In genomic region chr2:129371039-129371438, GRCm38 (mm10) we compare ENCODE assay signal across 26 mouse cellular contexts. TPM values are rescaled to one million over a fixed set of nuclear protein-coding genes. Genes with fewer than 3 reads are reported as not detected.
A peak's percentile ranks its signal among the peaks of the same experiment; 100 is the strongest.
DNase-seq lines count a peak whose midpoint lies in the region; ATAC-seq and TF ChIP-seq lines count a peak whose summit lies in the region.
"Had no signal": no experiment of that assay in that cellular context is flagged by ENCODE, and none has a peak within 500 bp of the region (broad histone marks: within the 10 kb centered on the region; RNA-seq: fewer than 3 reads in every experiment).

Gene Il1b, minus strand, starts transcription at chr2:129371139.

- DNase-seq in heart, adult 18-20 months: no peak
- peak; percentile 36 for DNase-seq in 416B (ENCODE audit: low read depth)
- DNase-seq in monocyte, adult 2 months (ENCODE audit: low read depth in 1 of 2, low spot score in 2 of 2): peak; percentile 5 to 44
- no peak for DNase-seq in cerebellum, postnatal 4 days (ENCODE audit: low spot score in 2 of 2)
- DNase-seq: adrenal gland, adult 2 months; cerebellum, adult 2 months; cerebellum, postnatal 25 days; embryo, embryonic 11 days; gastrocnemius, adult 2 months; heart, postnatal 4 days; kidney, adult 9 months; lung, adult 18-20 months; lung, postnatal 10 days; midbrain, embryonic 14.5 days had no signal

- no peak within 1 kb of the TSS for H3K27ac ChIP-seq in heart, embryonic 12.5 days (ENCODE audit: poor library complexity, severe bottlenecking)
- H3K27ac ChIP-seq in bone marrow macrophage, adult 2 months (ENCODE audit: insufficient read depth, low read depth, low read length): no peak within 1 kb of the TSS
- H3K27ac ChIP-seq in intestine, embryonic 15.5 days: no peak within 1 kb of the TSS
- no peak within 1 kb of the TSS for H3K27ac ChIP-seq in kidney, embryonic 14.5 days (ENCODE audit: low read depth, low read length)
- H3K27ac ChIP-seq: embryonic facial prominence, embryonic 13.5 days; forebrain, embryonic 13.5 days; gastrocnemius, adult 2 months; heart, embryonic 15.5 days; hindbrain, embryonic 14.5 days; limb, embryonic 13.5 days had no signal

- H3K9ac ChIP-seq in heart, embryonic 12.5 days: no peak within 1 kb of the TSS
- H3K9ac ChIP-seq in intestine, embryonic 15.5 days: no peak within 1 kb of the TSS
- no peak within 1 kb of the TSS for H3K9ac ChIP-seq in kidney, embryonic 14.5 days (ENCODE audit: low read depth, low read length)
- H3K9ac ChIP-seq: embryonic facial prominence, embryonic 13.5 days; forebrain, embryonic 13.5 days; heart, embryonic 15.5 days; hindbrain, embryonic 14.5 days; limb, embryonic 13.5 days had no signal

- ATAC-seq in heart, embryonic 12.5 days (ENCODE audit: insufficient number of reproducible peaks, low FRiP score): no peak
- ATAC-seq in intestine, embryonic 15.5 days: no peak
- ATAC-seq in kidney, embryonic 14.5 days (ENCODE audit: low FRiP score, low TSS enrichment): no peak
- ATAC-seq: forebrain, embryonic 13.5 days; inflammation-experienced regulatory T-cells, adult 6 months had no signal

- 85% methylated on average over 3 of the region's 3 CpGs for WGBS in heart, embryonic 12.5 days
- WGBS in intestine, embryonic 15.5 days: 83% methylated on average over 3 of the region's 3 CpGs
- WGBS in kidney, embryonic 14.5 days: 76% methylated on average over 3 of the region's 3 CpGs

- H3K36me3 ChIP-seq in heart, embryonic 12.5 days: no peaks in the 10 kb centered on the region
- H3K36me3 ChIP-seq in intestine, embryonic 15.5 days: no peaks in the 10 kb centered on the region
- no peaks in the 10 kb centered on the region for H3K36me3 ChIP-seq in kidney, embryonic 14.5 days (ENCODE audit: control insufficient read depth, insufficient read depth, low read length)
- H3K36me3 ChIP-seq: embryonic facial prominence, embryonic 13.5 days; heart, embryonic 15.5 days; limb, embryonic 13.5 days had no signal

- no peaks in the 10 kb centered on the region for H3K27me3 ChIP-seq in heart, embryonic 12.5 days (replicated peaks)
- no peaks in the 10 kb centered on the region for H3K27me3 ChIP-seq in intestine, embryonic 15.5 days (replicated peaks)
- no peaks in the 10 kb centered on the region for H3K27me3 ChIP-seq in kidney, embryonic 14.5 days (ENCODE audit: control insufficient read depth, insufficient read depth, low read length)
- H3K27me3 ChIP-seq: embryonic facial prominence, embryonic 13.5 days; forebrain, embryonic 13.5 days; heart, embryonic 15.5 days; limb, embryonic 13.5 days had no signal

- TF ChIP-seq POLR2A in bone marrow macrophage, adult 2 months (IDR thresholded peaks at IDR 0.05; ENCODE audit: borderline replicate concordance, low read depth, low read length): no peak

- H3K4me2 ChIP-seq in heart, embryonic 12.5 days: peak within 1 kb of the TSS; percentile 30; the same call in 1 of the 2 replicates
- no peak within 1 kb of the TSS for H3K4me2 ChIP-seq in intestine, embryonic 15.5 days (replicated peaks)
- no peak within 1 kb of the TSS for H3K4me2 ChIP-seq in kidney, embryonic 14.5 days (replicated peaks; ENCODE audit: low read depth, low read length)
- H3K4me2 ChIP-seq: embryonic facial prominence, embryonic 13.5 days; forebrain, embryonic 13.5 days; heart, embryonic 15.5 days; hindbrain, embryonic 14.5 days; limb, embryonic 13.5 days had no signal

- H3K4me1 ChIP-seq in heart, embryonic 12.5 days (replicated peaks): no peaks in the 10 kb centered on the region
- H3K4me1 ChIP-seq in bone marrow macrophage, adult 2 months (ENCODE audit: control insufficient read depth, insufficient read depth, low read length): peaks cover 31% of the 10 kb centered on the region
- no peaks in the 10 kb centered on the region for H3K4me1 ChIP-seq in intestine, embryonic 15.5 days (replicated peaks)
- H3K4me1 ChIP-seq in kidney, embryonic 14.5 days (ENCODE audit: control insufficient read depth, insufficient read depth, low read length): no peaks in the 10 kb centered on the region
- H3K4me1 ChIP-seq: embryonic facial prominence, embryonic 13.5 days; forebrain, embryonic 13.5 days; heart, embryonic 15.5 days; limb, embryonic 13.5 days had no signal

- no peak within 1 kb of the TSS for H3K4me3 ChIP-seq in heart, embryonic 12.5 days
- H3K4me3 ChIP-seq in bone marrow macrophage, adult 2 months (ENCODE audit: insufficient read depth, low read length): no peak within 1 kb of the TSS
- H3K4me3 ChIP-seq in intestine, embryonic 15.5 days (replicated peaks): no peak within 1 kb of the TSS
- no peak within 1 kb of the TSS for H3K4me3 ChIP-seq in kidney, embryonic 14.5 days (ENCODE audit: low read length)
- H3K4me3 ChIP-seq: embryonic facial prominence, embryonic 13.5 days; erythroblast, embryonic 14.5 days; forebrain, embryonic 13.5 days; gastrocnemius, adult 2 months; heart, embryonic 15.5 days; limb, embryonic 13.5 days had no signal

- no peak for TF ChIP-seq CTCF in bone marrow macrophage, adult 2 months (IDR thresholded peaks at IDR 0.05; ENCODE audit: low read depth, low read length)

- H3K9me3 ChIP-seq in heart, embryonic 12.5 days (replicated peaks): no peaks in the 10 kb centered on the region
- no peaks in the 10 kb centered on the region for H3K9me3 ChIP-seq in intestine, embryonic 15.5 days
- no peaks in the 10 kb centered on the region for H3K9me3 ChIP-seq in kidney, embryonic 14.5 days (ENCODE audit: control insufficient read depth, low read length)
- H3K9me3 ChIP-seq: embryonic facial prominence, embryonic 13.5 days; forebrain, embryonic 13.5 days; heart, embryonic 15.5 days; limb, embryonic 13.5 days had no signal

RNA-seq across cellular contexts. Expression of gene Il1b, which starts in this region (rescaled TPM):
- 0.17 TPM in 1 of 2 replicates, not detected in the other for polyA plus RNA-seq in heart, embryonic 12.5 days (2016; fragmentation: Nextera tagmentation; extraction: Ambion mirVana)
- under 1 TPM in 1 of 2 experiments, not detected in 1; 0.32 TPM for total RNA-seq in heart, adult 18-20 months (2021)
- 26.0 and 30.4 TPM in 2 replicates for polyA plus RNA-seq in bone marrow macrophage, adult 2 months (2012; ENCODE audit: insufficient read depth, insufficient read length, missing spikeins)
- 0.16 and 0.38 TPM in 2 replicates for polyA plus RNA-seq in intestine, embryonic 15.5 days (2015; fragmentation: Nextera tagmentation; extraction: Ambion mirVana)
- not detected in 2 replicates for polyA plus RNA-seq in kidney, embryonic 14.5 days (2014; fragmentation: Nextera tagmentation; extraction: Ambion mirVana)
- total RNA-seq: ES-E14; gastrocnemius, adult 2 months had no signal
- polyA plus RNA-seq: erythroblast, embryonic 14.5 days; hindbrain, embryonic 14.5 days; midbrain, embryonic 14.5 days had no signal

Comparison
In these comparisons a context has a peak if more than half of its experiments do, and no peak if none do; other contexts are left out.
1. RNA of gene Il1b (polyA plus RNA-seq): 26.0 to 30.4 TPM in bone marrow macrophage, adult 2 months; 0.16 to 0.38 TPM in intestine, embryonic 15.5 days, 0.17 TPM in heart, embryonic 12.5 days and not detected in kidney, embryonic 14.5 days; every median in the first group is over 10 times any median in the second.
2. DNase-seq: peak in 416B (single experiment) and monocyte, adult 2 months (2 of 2); none in heart, adult 18-20 months (0 of 2) and cerebellum, postnatal 4 days (0 of 2).